Mouse (Mus musculus): ENCODE measurements at regions not wholly inside any gene's neighbourhood (a gene's known extent, or its start where the extent isn't known, plus 50 kb on each side); places are given as distances from the start of the nearest gene placed in this dataset.

DNA sequence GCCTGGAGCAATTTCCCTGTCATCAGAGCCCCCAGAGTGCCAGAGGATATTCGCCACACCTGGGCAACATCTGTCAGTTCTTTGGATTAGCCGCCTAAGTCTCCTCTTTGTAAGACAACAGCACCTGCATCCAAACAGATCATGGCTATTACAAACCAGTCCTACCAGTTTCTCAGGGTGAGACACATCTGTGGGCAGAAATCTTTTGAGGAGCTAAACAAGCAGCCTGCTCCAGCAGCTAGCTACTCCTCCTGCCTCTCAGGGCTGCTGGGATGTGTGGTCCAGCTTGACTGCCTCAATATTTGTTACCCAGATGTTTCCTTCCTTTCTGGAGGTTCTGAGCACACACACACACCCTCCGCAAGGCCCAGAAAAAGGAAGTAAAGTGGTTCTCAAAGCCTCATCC, 96.6 kb upstream of the Zfand5 start:
- no peak for TF ChIP-seq CTCF (IDR thresholded peaks at IDR 0.05; ENCODE audit: control insufficient read depth, insufficient read depth, low read length)
- no peak for TF ChIP-seq POLR2A (IDR thresholded peaks at IDR 0.05; ENCODE audit: borderline replicate concordance, control insufficient read depth, low read depth, low read length)

All from bone marrow, adult 2 months (tissue).